Mouse (Mus musculus) liver, embryonic 12.5 days (tissue): ENCODE results near the gene Flt4. TPM values are rescaled to one million over a fixed set of nuclear protein-coding genes. Genes with fewer than 3 reads are reported as not detected.
A peak's percentile ranks its signal among the peaks of the same experiment; 100 is the strongest.

Experiments used
- ATAC-seq: fragments of 200-750 bp; cut with Nextera tagmentation; 2 replicates; pipeline ENCODE4 v1.8.0; 2017; ENCODE audit warnings: moderate number of reproducible peaks, mild to moderate bottlenecking, moderate library complexity
- H3K27ac ChIP-seq: fragments of 300-500 bp; sonication (generic); 2 replicates; pipeline ENCODE4 v1.5.1; 2016; ENCODE audit warnings: mild to moderate bottlenecking
- H3K27me3 ChIP-seq: fragments of 300-500 bp; sonication (generic); replicated peaks from 2 replicates; pipeline ENCODE4 v1.6.1; 2016; ENCODE audit warnings: mild to moderate bottlenecking, moderate library complexity
- H3K36me3 ChIP-seq: fragments of 300-500 bp; sonication (generic); 2 replicates; pipeline ENCODE4 v1.6.1; 2016; ENCODE audit warnings: mild to moderate bottlenecking, moderate library complexity
- H3K4me1 ChIP-seq: fragments of 300-500 bp; sonication (generic); 2 replicates; pipeline ENCODE4 v1.6.1; 2016
- H3K4me2 ChIP-seq: fragments of 300-500 bp; sonication (generic); 2 replicates; pipeline ENCODE4 v1.6.1; 2016; ENCODE audit warnings: mild to moderate bottlenecking, moderate library complexity
- H3K4me3 ChIP-seq: fragments of 300-500 bp; sonication (generic); 2 replicates; pipeline ENCODE4 v1.5.1; 2016; ENCODE audit warnings: mild to moderate bottlenecking, moderate library complexity
- H3K9ac ChIP-seq: fragments of 300-500 bp; sonication (generic); 2 replicates; pipeline ENCODE4 v1.6.1; 2016; ENCODE audit warnings: mild to moderate bottlenecking, moderate library complexity
- H3K9me3 ChIP-seq: fragments of 300-500 bp; sonication (generic); replicated peaks from 2 replicates; pipeline ENCODE4 v1.6.1; 2016; ENCODE audit warnings: mild to moderate bottlenecking, moderate library complexity
- WGBS: fragments of 180-500 bp; shearing (Covaris S2); methylation state at CpG from one replicate; pipeline ENCODE4 v1.1.7; 2016; ENCODE audit not compliant: insufficient replicate concordance; 5-methylcytosine and 5-hydroxymethylcytosine counted together
- polyA plus RNA-seq: library from polyadenylated mRNA; unstranded; fragments of >200 nt; fragmentation: Nextera tagmentation; extraction: Ambion mirVana; gene quantifications from 2 replicates; pipeline ENCODE4 v1.2.1, GENCODE M21; 2016

The Flt4 gene
- polyA plus RNA-seq, 1 experiment from 2014 or later = 4.7 TPM

DNA sequence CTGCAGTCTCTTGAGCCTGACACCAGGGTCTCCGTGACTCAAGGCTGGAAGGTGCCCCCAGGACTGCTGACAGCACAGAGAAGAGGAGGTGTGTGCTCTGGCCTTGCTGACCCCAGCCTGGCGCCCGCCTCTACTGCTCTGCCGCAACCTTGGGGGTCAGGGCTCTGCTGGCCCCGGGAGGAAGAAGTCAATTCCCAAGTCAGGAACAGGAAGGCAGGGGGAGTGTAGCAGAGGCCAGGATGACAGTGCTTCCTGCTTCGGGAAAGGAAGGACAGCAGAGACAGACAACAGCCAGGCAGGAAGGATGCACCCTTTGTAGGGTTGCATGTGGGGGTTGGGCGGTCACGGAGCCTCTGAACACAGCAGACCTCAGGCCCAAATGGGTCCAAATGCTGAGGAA is 9.4 kb downstream of the Flt4 start:
- peaks cover 2% of the 10 kb centered on the region for H3K4me1 ChIP-seq
- no peaks in the 10 kb centered on the region for H3K36me3 ChIP-seq
- 33% methylated on average over 8 of the region's 8 CpGs for WGBS
- no peak overlapping the region for H3K9ac ChIP-seq
- H3K9me3 ChIP-seq = no peaks in the 10 kb centered on the region
- H3K27me3 ChIP-seq = peaks cover 59% of the 10 kb centered on the region
- no peak for ATAC-seq
- H3K4me2 ChIP-seq = no peak overlapping the region
- H3K27ac ChIP-seq = no peak overlapping the region
- H3K4me3 ChIP-seq = no peak overlapping the region

DNA sequence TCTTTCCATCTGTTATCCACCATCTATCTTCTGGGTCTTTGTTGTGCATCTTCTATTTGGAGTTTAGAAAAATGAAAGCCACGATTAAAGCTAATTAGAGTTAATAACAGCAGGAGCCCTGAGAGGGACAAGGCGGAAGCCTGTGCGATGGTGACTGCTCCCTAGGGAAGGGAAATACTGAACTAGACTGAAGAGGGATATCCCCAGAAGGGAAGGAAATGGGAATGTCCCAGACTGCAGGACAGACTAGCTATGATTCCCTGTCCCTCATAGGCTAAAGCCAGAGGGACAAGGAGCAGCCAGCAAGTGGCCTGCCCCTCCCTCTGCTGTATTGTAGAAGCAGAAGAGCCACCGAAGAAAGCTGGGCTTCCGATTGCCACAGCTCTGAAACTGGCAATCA is 12.9 kb downstream of the Flt4 start:
- ATAC-seq = no peak
- Histone ChIP-seq H3K4me1 (no peaks in the 10 kb centered on the region), H3K9me3 (no peaks in the 10 kb centered on the region), H3K4me2 (no peak overlapping the region), H3K9ac (no peak overlapping the region), H3K4me3 (no peak overlapping the region), H3K27me3 (peaks cover 25% of the 10 kb centered on the region), H3K36me3 (no peaks in the 10 kb centered on the region), H3K27ac (no peak overlapping the region)
- WGBS = 69% methylated on average over 5 of the region's 5 CpGs

DNA sequence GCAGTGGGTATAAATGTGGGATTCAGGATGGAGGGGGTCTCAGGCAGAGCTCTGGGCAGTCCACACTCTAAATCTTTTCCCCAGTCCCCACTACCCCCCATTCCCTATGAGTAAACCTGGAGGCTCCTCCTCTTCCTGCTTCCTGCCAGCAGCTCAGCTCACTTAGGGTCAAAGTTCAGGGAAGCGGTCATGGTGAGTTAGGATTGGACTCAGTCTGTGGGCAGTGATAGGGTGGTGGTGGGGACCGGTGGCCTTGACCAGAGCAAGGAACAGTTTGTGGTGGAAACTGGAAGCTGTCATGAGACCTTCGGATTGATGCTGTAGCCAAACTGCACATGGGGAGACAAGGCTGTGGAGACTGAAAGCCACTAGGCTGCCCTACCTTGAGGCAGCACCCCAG is 15.1 kb downstream of the Flt4 start:
- no peak overlapping the region for H3K27ac ChIP-seq
- WGBS = 51% methylated on average over 3 of the region's 3 CpGs
- ATAC-seq = 0 out of 2 replicates have a peak, but pooled peaks have one; percentile 40

DNA sequence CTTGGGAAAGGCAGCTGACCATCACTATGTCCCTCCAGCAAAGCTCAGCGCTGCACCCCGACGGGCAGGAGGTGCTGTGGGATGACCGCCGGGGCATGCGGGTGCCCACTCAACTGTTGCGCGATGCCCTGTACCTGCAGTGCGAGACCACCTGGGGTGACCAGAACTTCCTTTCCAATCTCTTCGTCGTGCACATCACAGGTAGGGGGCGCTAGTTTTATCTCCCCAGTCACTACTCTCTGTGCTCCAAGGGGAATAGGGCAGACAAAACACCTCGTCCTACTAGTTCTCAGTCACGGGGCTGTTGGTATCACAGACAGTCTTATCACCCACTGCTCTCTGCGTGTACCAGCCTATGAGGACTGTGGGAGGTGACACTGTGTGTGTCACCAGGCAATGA is 16.8 kb downstream of the Flt4 start:
- ATAC-seq = no peak
- peaks cover 18% of the 10 kb centered on the region for H3K27me3 ChIP-seq
- H3K4me2 ChIP-seq = no peak overlapping the region
- WGBS = 57% methylated on average over 15 of the region's 15 CpGs
- H3K9me3 ChIP-seq = no peaks in the 10 kb centered on the region
- H3K36me3 ChIP-seq = no peaks in the 10 kb centered on the region
- no peak overlapping the region for H3K4me3 ChIP-seq
- H3K27ac ChIP-seq = no peak overlapping the region
- no peak overlapping the region for H3K9ac ChIP-seq
- H3K4me1 ChIP-seq = no peaks in the 10 kb centered on the region

More for the DNA sequence above, 15.1 kb downstream of the Flt4 start:
- no peaks in the 10 kb centered on the region for H3K9me3 ChIP-seq
- H3K36me3 ChIP-seq = no peaks in the 10 kb centered on the region
- no peak overlapping the region for H3K4me3 ChIP-seq
- H3K4me2 ChIP-seq = no peak overlapping the region
- H3K27me3 ChIP-seq = peaks cover 13% of the 10 kb centered on the region
- no peak overlapping the region for H3K9ac ChIP-seq
- no peaks in the 10 kb centered on the region for H3K4me1 ChIP-seq

DNA sequence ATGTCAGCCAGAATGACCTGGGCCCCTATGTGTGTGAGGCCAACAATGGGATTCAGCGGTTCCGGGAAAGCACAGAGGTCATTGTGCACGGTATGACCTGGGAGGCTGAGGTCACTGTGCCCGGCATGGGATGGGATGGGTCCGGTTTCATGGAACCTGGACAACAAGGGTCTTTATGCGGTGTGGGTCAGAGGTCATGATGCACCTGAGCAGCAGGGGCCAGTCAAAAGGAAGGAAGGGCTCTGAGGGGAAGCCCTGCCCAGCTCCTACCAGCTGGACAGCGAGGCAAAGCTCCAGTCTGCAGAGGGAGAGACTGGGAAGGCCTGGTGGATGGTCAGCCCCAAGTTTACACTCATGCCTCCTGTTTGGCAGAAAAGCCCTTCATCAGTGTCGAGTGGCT is 17.7 kb downstream of the Flt4 start:
- H3K36me3 ChIP-seq = no peaks in the 10 kb centered on the region
- H3K9ac ChIP-seq = no peak overlapping the region
- peaks cover 12% of the 10 kb centered on the region for H3K27me3 ChIP-seq
- 72% methylated on average over 8 of the region's 8 CpGs for WGBS
- H3K27ac ChIP-seq = no peak overlapping the region
- no peak overlapping the region for H3K4me2 ChIP-seq
- no peak overlapping the region for H3K4me3 ChIP-seq
- no peaks in the 10 kb centered on the region for H3K9me3 ChIP-seq
- no peaks in the 10 kb centered on the region for H3K4me1 ChIP-seq
- ATAC-seq = no peak

DNA sequence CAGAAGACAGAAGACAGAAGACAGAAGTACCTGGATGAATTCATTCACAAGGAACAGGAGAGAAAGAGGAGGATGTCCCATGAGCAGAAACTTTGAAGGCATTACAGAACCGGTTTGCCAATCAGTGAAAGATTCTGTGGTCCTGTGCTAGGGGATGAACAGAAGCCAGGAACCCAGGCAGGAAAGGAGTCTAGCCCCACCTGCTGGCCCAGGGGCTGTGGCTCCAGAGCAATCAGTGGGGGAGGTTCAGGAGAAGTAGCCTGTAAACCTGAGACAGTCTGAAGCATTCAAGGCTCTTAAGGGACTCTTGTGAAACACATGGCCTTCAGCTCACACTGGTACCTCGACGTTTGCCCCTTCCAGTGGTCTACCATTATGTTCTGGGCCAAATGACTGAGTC is 22.1 kb downstream of the Flt4 start:
- peaks cover 44% of the 10 kb centered on the region for H3K27me3 ChIP-seq

DNA sequence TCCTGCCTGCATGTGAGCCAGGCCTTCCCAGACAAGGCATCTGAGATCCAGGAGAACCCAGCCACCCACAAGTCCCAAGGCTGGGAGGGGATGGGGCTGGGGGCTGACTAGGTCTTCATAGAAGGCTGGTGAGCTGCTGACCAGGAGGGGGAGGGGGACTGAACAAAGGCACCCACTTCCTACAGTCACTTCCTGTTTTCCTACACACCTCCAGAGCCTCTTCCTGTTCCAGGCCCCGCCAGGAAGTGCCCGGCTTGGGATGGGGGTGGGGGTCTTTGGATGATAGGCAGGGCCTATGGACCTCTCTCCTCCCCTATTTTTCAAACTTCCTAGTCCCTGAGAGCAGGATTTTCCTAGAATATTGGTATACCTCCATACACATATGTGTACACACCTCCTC is 23.2 kb downstream of the Flt4 start:
- no peak for ATAC-seq
- no peak overlapping the region for H3K27ac ChIP-seq
- H3K27me3 ChIP-seq = peaks cover 55% of the 10 kb centered on the region
- no peak overlapping the region for H3K9ac ChIP-seq
- peaks cover 3% of the 10 kb centered on the region; the same call in 1 of the 2 replicates for H3K4me1 ChIP-seq
- no peak overlapping the region for H3K4me2 ChIP-seq
- WGBS = 4% methylated on average over 2 of the region's 2 CpGs
- no peaks in the 10 kb centered on the region for H3K36me3 ChIP-seq
- H3K4me3 ChIP-seq = no peak overlapping the region
- no peaks in the 10 kb centered on the region for H3K9me3 ChIP-seq

More for the DNA sequence above, 22.1 kb downstream of the Flt4 start:
- no peak overlapping the region for H3K4me2 ChIP-seq
- 21% methylated on average over 3 of the region's 3 CpGs for WGBS
- H3K36me3 ChIP-seq = no peaks in the 10 kb centered on the region
- H3K27ac ChIP-seq = no peak overlapping the region
- no peak overlapping the region for H3K4me3 ChIP-seq
- ATAC-seq = no peak
- H3K9me3 ChIP-seq = no peaks in the 10 kb centered on the region
- no peak overlapping the region for H3K9ac ChIP-seq
- peaks cover 3% of the 10 kb centered on the region; the same call in 1 of the 2 replicates for H3K4me1 ChIP-seq

DNA sequence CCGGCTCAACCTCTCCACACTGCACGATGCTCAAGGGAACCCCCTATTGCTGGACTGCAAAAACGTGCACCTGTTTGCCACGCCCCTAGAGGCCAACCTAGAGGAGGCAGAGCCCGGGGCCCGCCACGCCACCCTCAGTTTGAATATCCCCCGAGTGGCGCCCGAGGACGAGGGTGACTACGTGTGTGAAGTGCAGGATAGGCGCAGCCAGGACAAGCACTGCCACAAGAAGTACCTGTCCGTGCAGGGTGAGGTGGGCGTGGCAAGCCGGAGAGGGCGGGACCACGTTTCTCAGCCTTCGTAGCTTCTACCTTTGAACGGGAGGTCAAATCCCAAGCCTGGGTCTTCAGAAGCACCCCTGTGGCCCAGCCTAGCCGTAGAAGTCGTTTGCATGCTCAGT is 25.0 kb downstream of the Flt4 start:
- Histone ChIP-seq H3K9me3 (no peaks in the 10 kb centered on the region), H3K4me3 (no peak overlapping the region), H3K27ac (no peak overlapping the region), H3K27me3 (peaks cover 67% of the 10 kb centered on the region), H3K4me1 (peaks cover 3% of the 10 kb centered on the region; the same call in 1 of the 2 replicates), H3K36me3 (no peaks in the 10 kb centered on the region), H3K4me2 (peak overlapping the region; percentile 33; the same call in 1 of the 2 replicates), H3K9ac (no peak overlapping the region)
- no peak; the same call in 1 of the 2 replicates for ATAC-seq
- WGBS = 49% methylated on average over 22 of the region's 22 CpGs

DNA sequence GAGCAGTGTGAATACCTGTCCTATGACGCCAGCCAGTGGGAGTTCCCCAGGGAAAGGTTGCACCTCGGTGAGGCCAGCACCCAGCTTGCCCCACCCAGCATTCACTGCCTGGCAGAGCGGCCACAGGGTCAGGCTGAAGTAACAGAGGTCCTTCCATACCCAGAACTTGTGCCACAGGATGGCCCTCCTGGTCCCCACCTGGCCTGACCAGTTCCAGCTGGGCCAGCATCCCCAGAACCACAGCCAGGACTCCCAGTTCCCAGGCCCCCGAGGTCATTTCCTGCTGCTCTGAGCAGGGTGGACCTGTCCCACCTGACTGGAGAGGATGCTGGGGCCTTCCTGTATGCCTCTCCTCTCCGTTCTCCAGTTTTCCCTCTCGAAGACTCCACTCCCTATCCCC is 26.6 kb downstream of the Flt4 start:
- Histone ChIP-seq H3K27me3 (peaks cover 62% of the 10 kb centered on the region), H3K36me3 (no peaks in the 10 kb centered on the region), H3K4me3 (no peak overlapping the region), H3K27ac (no peak overlapping the region), H3K4me1 (peaks cover 3% of the 10 kb centered on the region; the same call in 1 of the 2 replicates), H3K9ac (no peak overlapping the region), H3K4me2 (no peak overlapping the region), H3K9me3 (no peaks in the 10 kb centered on the region)
- ATAC-seq = no peak
- WGBS = 64% methylated on average over 6 of the region's 6 CpGs

DNA sequence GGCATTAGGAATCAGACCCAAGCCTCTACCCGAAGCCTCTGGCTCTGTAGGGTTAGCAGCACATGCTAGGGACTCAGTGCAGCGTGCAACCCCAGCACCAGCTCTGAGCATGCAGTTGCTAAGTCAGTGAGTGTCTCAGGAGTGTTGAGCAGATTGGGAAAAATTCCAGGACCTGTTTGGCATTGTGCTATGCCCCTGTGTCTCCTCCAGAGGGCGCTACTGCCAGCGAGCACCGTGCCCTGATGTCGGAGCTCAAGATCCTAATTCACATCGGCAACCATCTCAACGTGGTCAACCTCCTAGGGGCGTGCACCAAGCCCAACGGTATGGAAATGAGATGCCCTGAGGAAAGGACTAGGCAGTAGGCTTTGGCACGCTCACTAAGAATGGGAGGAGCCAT is 27.4 kb downstream of the Flt4 start:
- Histone ChIP-seq H3K36me3 (no peaks in the 10 kb centered on the region), H3K4me2 (0 out of 2 replicates have a peak overlapping the region, but pooled peaks have one; percentile 10), H3K9me3 (no peaks in the 10 kb centered on the region), H3K27me3 (peaks cover 64% of the 10 kb centered on the region), H3K4me1 (peaks cover 3% of the 10 kb centered on the region; the same call in 1 of the 2 replicates), H3K9ac (no peak overlapping the region), H3K4me3 (no peak overlapping the region), H3K27ac (no peak overlapping the region)
- 28% methylated on average over 11 of the region's 11 CpGs for WGBS
- ATAC-seq = no peak

DNA sequence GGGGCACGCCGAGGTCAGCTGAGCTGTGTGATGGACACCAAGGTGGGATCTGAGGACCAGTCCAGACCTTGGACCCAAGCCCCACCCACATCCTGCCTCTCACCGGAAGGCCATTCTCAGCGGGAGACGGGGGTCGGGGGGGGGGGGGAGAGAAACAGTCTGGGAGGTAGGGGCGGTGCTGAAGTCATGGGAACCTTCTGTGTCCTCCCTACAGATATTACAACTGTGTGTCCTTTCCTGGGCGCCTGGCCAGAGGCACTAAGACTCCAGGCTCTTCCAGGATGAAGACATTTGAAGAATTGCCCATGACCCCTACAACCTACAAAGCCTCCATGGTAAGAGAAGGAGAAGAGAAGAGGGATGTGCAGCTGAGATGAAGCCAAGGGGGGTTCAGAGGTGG is 36.6 kb downstream of the Flt4 start:
- H3K27ac ChIP-seq = no peak overlapping the region
- no peak overlapping the region for H3K9ac ChIP-seq
- no peaks in the 10 kb centered on the region for H3K9me3 ChIP-seq
- no peak overlapping the region for H3K4me2 ChIP-seq
- 44% methylated on average over 8 of the region's 8 CpGs for WGBS
- no peaks in the 10 kb centered on the region for H3K36me3 ChIP-seq
- no peak overlapping the region for H3K4me3 ChIP-seq
- ATAC-seq = no peak
- peaks cover 11% of the 10 kb centered on the region for H3K4me1 ChIP-seq
- H3K27me3 ChIP-seq = peaks cover 5% of the 10 kb centered on the region; the same call in 1 of the 2 replicates

DNA sequence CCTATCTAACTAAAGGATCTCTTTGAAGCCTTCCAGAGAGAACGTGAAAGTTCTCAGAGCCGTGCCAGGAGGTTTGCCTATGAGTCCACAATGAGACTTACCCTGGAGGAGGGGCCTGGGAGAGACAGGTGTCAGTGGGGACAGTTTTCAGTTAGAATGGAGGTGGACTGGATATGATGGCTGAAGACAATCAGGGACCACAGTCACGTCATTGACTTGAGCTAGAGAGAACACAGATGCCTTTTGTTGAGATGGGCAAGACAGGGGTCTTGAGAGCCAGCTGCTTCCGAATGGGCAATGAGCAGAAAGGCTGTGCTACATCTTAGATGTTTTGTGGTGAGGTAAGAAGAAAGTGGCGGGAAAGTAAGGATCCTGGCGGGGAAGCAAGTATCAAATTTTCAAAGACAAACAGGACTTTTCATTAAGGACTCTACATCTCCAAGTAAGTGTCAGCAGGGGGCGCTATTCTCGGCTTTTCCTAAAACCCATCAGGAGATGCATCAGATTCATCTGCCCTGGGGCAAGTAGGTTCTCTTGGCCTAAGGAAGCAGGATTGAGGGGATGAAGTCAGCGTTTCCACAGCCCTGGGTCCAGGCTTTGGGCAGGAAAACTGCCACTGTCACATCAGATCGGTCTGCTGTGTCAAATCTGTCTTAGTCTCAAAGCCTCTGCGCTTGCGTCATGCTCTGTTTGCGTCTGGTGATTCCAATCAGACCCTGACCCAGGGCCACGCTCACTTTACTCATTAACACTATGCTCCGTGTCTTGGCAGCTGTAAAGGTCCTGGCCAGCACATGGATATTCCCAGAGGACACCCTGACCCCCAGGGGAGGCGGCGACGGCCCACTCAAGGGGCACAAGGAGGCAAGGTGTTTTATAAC is 41.3 kb downstream of the Flt4 start:
- Histone ChIP-seq H3K4me3 (no peak overlapping the region), H3K9ac (peak overlapping the region; percentile 45; the same call in 1 of the 2 replicates)
- 0 out of 2 replicates have a peak, but pooled peaks have one; percentile 1 for ATAC-seq

More for the DNA sequence above, 41.3 kb downstream of the Flt4 start:
- 55% methylated on average over 18 of the region's 18 CpGs for WGBS
- Histone ChIP-seq H3K27me3 (no peaks in the 10 kb centered on the region), H3K4me1 (peaks cover 40% of the 10 kb centered on the region), H3K27ac (peak overlapping the region; percentile 90), H3K36me3 (no peaks in the 10 kb centered on the region), H3K4me2 (peak overlapping the region; percentile 58), H3K9me3 (no peaks in the 10 kb centered on the region)
